23 mouse cellular contexts compared by ENCODE assay signal in genomic region chr13:110627136-110627535, GRCm38 (mm10).
DNase-seq lines count a peak whose midpoint lies in the region; ATAC-seq and TF ChIP-seq lines count a peak whose summit lies in the region.
"Had no signal": no experiment of that assay in that cellular context is flagged by ENCODE, and none has a peak within 500 bp of the region (broad histone marks: within the 10 kb centered on the region; RNA-seq: fewer than 3 reads in every experiment).

No protein-coding gene starts in this region.

- WGBS in forebrain, embryonic 15.5 days: 58% methylated on average over 6 of the region's 6 CpGs
- 56% methylated on average over 6 of the region's 6 CpGs for WGBS in forebrain, embryonic 13.5 days
- 35% methylated on average over 6 of the region's 6 CpGs for WGBS in heart, embryonic 16.5 days
- WGBS in olfactory bulb, adult 2 months: 30% methylated on average over 6 of the region's 6 CpGs

- H3K9ac ChIP-seq in forebrain, embryonic 15.5 days (replicated peaks): no peak overlapping the region
- no peak overlapping the region for H3K9ac ChIP-seq in forebrain, embryonic 13.5 days
- no peak overlapping the region for H3K9ac ChIP-seq in heart, embryonic 16.5 days (ENCODE audit: low read length)
- H3K9ac ChIP-seq: embryonic facial prominence, embryonic 13.5 days; hindbrain, embryonic 12.5 days; liver, embryonic 12.5 days; lung, embryonic 14.5 days had no signal

- no peak for TF ChIP-seq POLR2A in olfactory bulb, adult 2 months (IDR thresholded peaks at IDR 0.05; ENCODE audit: insufficient read depth, low read depth, low read length)

- intact Hi-C loops in heart, postnatal 25 days (cut with DNase I): no loop called here

- no peak for TF ChIP-seq CTCF in olfactory bulb, adult 2 months (IDR thresholded peaks at IDR 0.05; ENCODE audit: insufficient read depth, low read depth, low read length)

- no peak for ATAC-seq in forebrain, embryonic 15.5 days (replicated peaks)
- ATAC-seq in forebrain, embryonic 13.5 days: no peak
- ATAC-seq in heart, embryonic 16.5 days (replicated peaks; ENCODE audit: extremely low read depth, insufficient read depth, low FRiP score): no peak
- ATAC-seq: inflammation-experienced regulatory T-cells, adult 6 months; liver, embryonic 12.5 days had no signal

- H3K27ac ChIP-seq in forebrain, embryonic 15.5 days (replicated peaks): peak overlapping the region; percentile 44; the same call in 1 of the 2 replicates
- no peak overlapping the region; the same call in 1 of the 2 replicates for H3K27ac ChIP-seq in forebrain, embryonic 13.5 days
- H3K27ac ChIP-seq in heart, embryonic 16.5 days (ENCODE audit: low read length): peak overlapping the region; percentile 65
- H3K27ac ChIP-seq in olfactory bulb, adult 2 months (ENCODE audit: insufficient read depth, low read depth, low read length): peak overlapping the region; percentile 97
- H3K27ac ChIP-seq: embryonic facial prominence, embryonic 13.5 days; hindbrain, embryonic 12.5 days; liver, embryonic 12.5 days; macrophage had no signal

- DNase-seq in heart, postnatal 25 days (ENCODE audit: low spot score): no peak
- DNase-seq in right cerebral cortex, adult 18-20 months: peak; percentile 44
- no peak for DNase-seq in right cerebral cortex, postnatal 10 days (ENCODE audit: low spot score in 2 of 2)
- DNase-seq in adrenal gland, postnatal 25 days: no peak
- DNase-seq: adrenal gland, adult 2 months; cerebellum, adult 11-12 months; cerebellum, postnatal 36 days; gastrocnemius, postnatal 10 days; kidney, adult 8-10 months; kidney, postnatal 36 days; lung, embryonic 14.5 days; spleen, adult 18-20 months; thymus, adult 2 months had no signal

- H3K4me1 ChIP-seq in forebrain, embryonic 15.5 days: peaks cover 16% of the 10 kb centered on the region
- peaks cover 17% of the 10 kb centered on the region for H3K4me1 ChIP-seq in forebrain, embryonic 13.5 days
- H3K4me1 ChIP-seq in heart, embryonic 16.5 days (ENCODE audit: control insufficient read depth, insufficient read depth, low read length): peaks cover 13% of the 10 kb centered on the region; the same call in 1 of the 2 replicates
- peaks cover 9% of the 10 kb centered on the region for H3K4me1 ChIP-seq in olfactory bulb, adult 2 months (ENCODE audit: control insufficient read depth, insufficient read depth, low read length)
- H3K4me1 ChIP-seq: embryonic facial prominence, embryonic 13.5 days; hindbrain, embryonic 12.5 days; liver, embryonic 12.5 days had no signal

- H3K4me2 ChIP-seq in forebrain, embryonic 15.5 days (replicated peaks): no peak overlapping the region
- no peak overlapping the region for H3K4me2 ChIP-seq in forebrain, embryonic 13.5 days
- H3K4me2 ChIP-seq in heart, embryonic 16.5 days (ENCODE audit: low read depth, low read length): no peak overlapping the region
- H3K4me2 ChIP-seq: embryonic facial prominence, embryonic 13.5 days; hindbrain, embryonic 12.5 days; liver, embryonic 12.5 days; lung, embryonic 14.5 days had no signal

- H3K27me3 ChIP-seq in forebrain, embryonic 15.5 days: no peaks in the 10 kb centered on the region
- H3K27me3 ChIP-seq in forebrain, embryonic 13.5 days: no peaks in the 10 kb centered on the region
- H3K27me3 ChIP-seq in heart, embryonic 16.5 days (ENCODE audit: control insufficient read depth, insufficient read depth, low read length): no peaks in the 10 kb centered on the region
- H3K27me3 ChIP-seq: CH12.LX; embryonic facial prominence, embryonic 13.5 days; hindbrain, embryonic 12.5 days; liver, embryonic 12.5 days had no signal

- H3K9me3 ChIP-seq in forebrain, embryonic 15.5 days: no peaks in the 10 kb centered on the region
- H3K9me3 ChIP-seq in forebrain, embryonic 13.5 days (replicated peaks): no peaks in the 10 kb centered on the region
- H3K9me3 ChIP-seq in heart, embryonic 16.5 days (replicated peaks; ENCODE audit: control insufficient read depth, low read length): no peaks in the 10 kb centered on the region
- H3K9me3 ChIP-seq: embryonic facial prominence, embryonic 13.5 days; hindbrain, embryonic 12.5 days; liver, embryonic 12.5 days had no signal

- no peak overlapping the region for H3K4me3 ChIP-seq in forebrain, embryonic 15.5 days
- no peak overlapping the region for H3K4me3 ChIP-seq in forebrain, embryonic 13.5 days
- no peak overlapping the region for H3K4me3 ChIP-seq in heart, embryonic 16.5 days (ENCODE audit: low read length)
- H3K4me3 ChIP-seq in olfactory bulb, adult 2 months (ENCODE audit: insufficient read depth, low read depth, low read length): peak overlapping the region; percentile 10; the same call in 1 of the 2 replicates
- H3K4me3 ChIP-seq: embryonic facial prominence, embryonic 13.5 days; hindbrain, embryonic 12.5 days; liver, embryonic 12.5 days had no signal

- no peaks in the 10 kb centered on the region for H3K36me3 ChIP-seq in forebrain, embryonic 15.5 days
- no peaks in the 10 kb centered on the region for H3K36me3 ChIP-seq in forebrain, embryonic 13.5 days (ENCODE audit: poor library complexity, severe bottlenecking)
- no peaks in the 10 kb centered on the region for H3K36me3 ChIP-seq in heart, embryonic 16.5 days (ENCODE audit: control insufficient read depth, insufficient read depth)
- H3K36me3 ChIP-seq: embryonic facial prominence, embryonic 13.5 days; hindbrain, embryonic 12.5 days; liver, embryonic 12.5 days had no signal
